Mouse (Mus musculus) liver, postnatal 0 days (tissue): ENCODE data around the gene Gm44805. TPM values are rescaled to one million over a fixed set of nuclear protein-coding genes. Genes with fewer than 3 reads are reported as not detected.

ENCODE experiments used
- ATAC-seq: fragments of 200-750 bp; cut with Nextera tagmentation; 2 replicates; pipeline ENCODE4 v1.8.0; 2017; ENCODE audit warnings: mild to moderate bottlenecking, moderate library complexity
- DNase-seq: peaks from one replicate; pipeline ENCODE4 v3.0.0-alpha.2; 2016
- H3K27ac ChIP-seq: fragments of 300-500 bp; sonication (generic); 2 replicates; pipeline ENCODE4 v1.5.1; 2014; ENCODE audit warnings: antibody characterized with exemption, moderate library complexity, mild to moderate bottlenecking, low read depth
- H3K27me3 ChIP-seq: fragments of 300-500 bp; sonication (generic); 2 replicates; pipeline ENCODE4 v1.6.1; 2014; ENCODE audit warnings: low read length, control low read depth, mixed read lengths; ENCODE audit not compliant: insufficient read depth
- H3K36me3 ChIP-seq: fragments of 300-500 bp; sonication (generic); replicated peaks from 2 replicates; pipeline ENCODE4 v1.6.1; 2014; ENCODE audit warnings: mild to moderate bottlenecking, control low read depth, low read length, moderate library complexity, mixed read lengths; ENCODE audit not compliant: insufficient read depth
- H3K4me1 ChIP-seq: fragments of 300-500 bp; sonication (generic); 2 replicates; pipeline ENCODE4 v1.6.1; 2014; ENCODE audit warnings: antibody characterized with exemption, mild to moderate bottlenecking, control low read depth; ENCODE audit not compliant: insufficient read depth
- H3K4me2 ChIP-seq: fragments of 300-500 bp; sonication (generic); 2 replicates; pipeline ENCODE4 v1.6.1; 2014; ENCODE audit warnings: low read depth, mild to moderate bottlenecking, low read length, moderate library complexity, mixed read lengths
- H3K4me3 ChIP-seq: fragments of 300-500 bp; sonication (generic); 2 replicates; pipeline ENCODE4 v1.5.1; 2014; ENCODE audit warnings: low read depth, low read length
- H3K9ac ChIP-seq: fragments of 300-500 bp; sonication (generic); replicated peaks from 2 replicates; pipeline ENCODE4 v1.6.1; 2014; ENCODE audit warnings: mild to moderate bottlenecking, moderate library complexity
- H3K9me3 ChIP-seq: fragments of 300-500 bp; sonication (generic); 2 replicates; pipeline ENCODE4 v1.6.1; 2016; ENCODE audit warnings: mild to moderate bottlenecking, control low read depth, low read length, mixed read lengths
- CTCF ChIP-seq: sonication (generic); IDR thresholded peaks from 2 replicates; pipeline ENCODE4 v1.5.1; 2016; ENCODE audit warnings: antibody characterized with exemption, low read depth
- EP300 ChIP-seq: IDR thresholded peaks from 2 replicates; pipeline ENCODE4 v1.6.1; 2016; ENCODE audit warnings: antibody characterized with exemption, low read depth, mild to moderate bottlenecking
- WGBS: fragments of 180-500 bp; shearing (Covaris S2); extraction: QIAGEN DNeasy Blood & Tissue Kit; methylation state at CpG from one replicate; pipeline ENCODE4 v1.1.7; 2014; ENCODE audit not compliant: insufficient replicate concordance; 5-methylcytosine and 5-hydroxymethylcytosine counted together
- polyA plus RNA-seq: library from polyadenylated mRNA; unstranded; fragments of >200 nt; fragmentation: Nextera tagmentation; extraction: Ambion mirVana; gene quantifications from 2 replicates; pipeline ENCODE4 v1.2.1, GENCODE M21; 2015

Gm44805 gene
- polyA plus RNA-seq, 1 experiment from 2014 or later: 187 TPM

- ATAC-seq (peak; percentile 53), DNase-seq (peak; percentile 42)
- peaks cover 20% of the 10 kb centered on the region for H3K4me1 ChIP-seq
- H3K36me3 ChIP-seq: no peaks in the 10 kb centered on the region
- H3K4me2 ChIP-seq: peak within 1 kb of the TSS; percentile 62
- WGBS: 47% methylated on average over 8 of the region's 8 CpGs
- no peaks in the 10 kb centered on the region for H3K9me3 ChIP-seq
- H3K27ac ChIP-seq: peak within 1 kb of the TSS; percentile 98
- H3K27me3 ChIP-seq: no peaks in the 10 kb centered on the region
- peak within 1 kb of the TSS; percentile 20 for H3K4me3 ChIP-seq
- H3K9ac ChIP-seq: peak within 1 kb of the TSS; percentile 62
- TF ChIP-seq EP300: peak; percentile 68
- TF ChIP-seq CTCF: no peak
Measured at GRCm38 (mm10) chr7:19677872-19678271, 3.4 kb downstream of the Gm44805 start, which contains the start of gene Apoc2. Apoc2 (minus strand) TSS chr7:19677941.

GRCm38 (mm10) chr7:19676662-19677061, 4.6 kb downstream of the Gm44805 start:
- Histone ChIP-seq H3K36me3 (no peaks in the 10 kb centered on the region), H3K27ac (peak overlapping the region; percentile 98), H3K9me3 (no peaks in the 10 kb centered on the region), H3K4me3 (no peak overlapping the region), H3K4me2 (peak overlapping the region; percentile 48), H3K27me3 (no peaks in the 10 kb centered on the region), H3K9ac (peak overlapping the region; percentile 33), H3K4me1 (peaks cover 13% of the 10 kb centered on the region)
- DNase-seq (peak; percentile 62), ATAC-seq (peak; percentile 52)
- WGBS: 74% methylated on average over 1 of the region's 1 CpGs
- TF ChIP-seq EP300: 0 out of 2 replicates have a peak, but pooled peaks have one; percentile 6
- TF ChIP-seq CTCF: no peak

- 0 out of 2 replicates have a peak, but pooled peaks cover 3% of the 10 kb centered on the region for H3K36me3 ChIP-seq
- no peaks in the 10 kb centered on the region for H3K9me3 ChIP-seq
- peak overlapping the region; percentile 48 for H3K4me2 ChIP-seq
- ATAC-seq (peak; percentile 21), DNase-seq (peak; percentile 52)
- 39% methylated on average over 10 of the region's 10 CpGs for WGBS
- H3K4me1 ChIP-seq: peaks cover 9% of the 10 kb centered on the region
- H3K9ac ChIP-seq: peak overlapping the region; percentile 33
- TF ChIP-seq CTCF: no peak
- TF ChIP-seq EP300: no peak
- H3K27ac ChIP-seq: peak overlapping the region; percentile 98
- no peak overlapping the region; the same call in 1 of the 2 replicates for H3K4me3 ChIP-seq
- no peaks in the 10 kb centered on the region for H3K27me3 ChIP-seq
Measured at GRCm38 (mm10) chr7:19675824-19676223, 5.4 kb downstream of the Gm44805 start.

GRCm38 (mm10) chr7:19673083-19673699, 8.0 kb downstream of the Gm44805 start:
- H3K27me3 ChIP-seq: no peaks in the 10 kb centered on the region
- peaks cover 19% of the 10 kb centered on the region for H3K4me1 ChIP-seq
- H3K9ac ChIP-seq: no peak overlapping the region
- no peak overlapping the region for H3K27ac ChIP-seq
- TF ChIP-seq CTCF: no peak
- TF ChIP-seq EP300: no peak
- H3K9me3 ChIP-seq: no peaks in the 10 kb centered on the region
- H3K4me3 ChIP-seq: no peak overlapping the region
- WGBS: 62% methylated on average over 14 of the region's 14 CpGs
- no peak overlapping the region for H3K4me2 ChIP-seq
- 0 out of 2 replicates have a peak, but pooled peaks cover 3% of the 10 kb centered on the region for H3K36me3 ChIP-seq
- DNase-seq: no peak
- ATAC-seq: no peak

- H3K4me1 ChIP-seq: peaks cover 15% of the 10 kb centered on the region
- DNase-seq (no peak), ATAC-seq (no peak)
- H3K27ac ChIP-seq: no peak overlapping the region
- H3K9ac ChIP-seq: no peak overlapping the region
- TF ChIP-seq EP300 (no peak), CTCF (no peak)
- no peak overlapping the region for H3K4me3 ChIP-seq
- 0 out of 2 replicates have a peak, but pooled peaks cover 3% of the 10 kb centered on the region for H3K36me3 ChIP-seq
- H3K4me2 ChIP-seq: no peak overlapping the region
- no peaks in the 10 kb centered on the region for H3K9me3 ChIP-seq
- 76% methylated on average over 10 of the region's 10 CpGs for WGBS
- no peaks in the 10 kb centered on the region for H3K27me3 ChIP-seq
Measured at GRCm38 (mm10) chr7:19671511-19671910, 9.7 kb downstream of the Gm44805 start.

- Histone ChIP-seq H3K9ac (peak overlapping the region; percentile 48), H3K9me3 (no peaks in the 10 kb centered on the region), H3K4me1 (peaks cover 22% of the 10 kb centered on the region), H3K36me3 (0 out of 2 replicates have a peak, but pooled peaks cover 3% of the 10 kb centered on the region), H3K27ac (peak overlapping the region; percentile 90), H3K4me3 (no peak overlapping the region; the same call in 1 of the 2 replicates), H3K27me3 (no peaks in the 10 kb centered on the region), H3K4me2 (peak overlapping the region; percentile 55)
- 5% methylated on average over 10 of the region's 10 CpGs for WGBS
- ATAC-seq (peak; percentile 64), DNase-seq (peak; percentile 91)
- TF ChIP-seq CTCF: peak; percentile 99
- TF ChIP-seq EP300: peak; percentile 49; the same call in 1 of the 2 replicates
Measured at GRCm38 (mm10) chr7:19668947-19669721, 12.1 kb downstream of the Gm44805 start.
